Mouse (Mus musculus) macrophage (primary cell): ENCODE results near the gene Cab39. TPM values are rescaled to one million over a fixed set of nuclear protein-coding genes. Genes with fewer than 3 reads are reported as not detected.
A peak's percentile ranks its signal among the peaks of the same experiment; 100 is the strongest.

Experiments
- H3K27ac ChIP-seq: fragments of 350-480 bp; formaldehyde crosslinking; 2 replicates; pipeline ENCODE4 v1.9.0; 2021
- H3K36me3 ChIP-seq: fragments of 350-480 bp; formaldehyde crosslinking; 2 replicates; pipeline ENCODE4 v1.9.0; 2021; ENCODE audit errors: inconsistent target
- H3K4me3 ChIP-seq: fragments of 350-480 bp; formaldehyde crosslinking; 2 replicates; pipeline ENCODE4 v1.9.0; 2021; ENCODE audit errors: inconsistent target
- H3K79me2 ChIP-seq: fragments of 350-480 bp; formaldehyde crosslinking; 2 replicates; pipeline ENCODE4 v1.9.0; 2021; ENCODE audit errors: inconsistent target
- WGBS: methylation state at CpG from one replicate; pipeline ENCODE4 v1.1.7; 2026; ENCODE audit warnings: inconsistent platforms; ENCODE audit not compliant: missing documents; 5-methylcytosine and 5-hydroxymethylcytosine counted together
- polyA plus RNA-seq: library from polyadenylated mRNA; stranded (reverse); fragments of 250-400 nt; gene quantifications from 3 replicates; pipeline ENCODE4 v1.2.4, GENCODE M21; 2018; ENCODE audit warnings: inconsistent platforms

Cab39 gene
- polyA plus RNA-seq, 1 experiment from 2014 or later: 143 TPM

DNA sequence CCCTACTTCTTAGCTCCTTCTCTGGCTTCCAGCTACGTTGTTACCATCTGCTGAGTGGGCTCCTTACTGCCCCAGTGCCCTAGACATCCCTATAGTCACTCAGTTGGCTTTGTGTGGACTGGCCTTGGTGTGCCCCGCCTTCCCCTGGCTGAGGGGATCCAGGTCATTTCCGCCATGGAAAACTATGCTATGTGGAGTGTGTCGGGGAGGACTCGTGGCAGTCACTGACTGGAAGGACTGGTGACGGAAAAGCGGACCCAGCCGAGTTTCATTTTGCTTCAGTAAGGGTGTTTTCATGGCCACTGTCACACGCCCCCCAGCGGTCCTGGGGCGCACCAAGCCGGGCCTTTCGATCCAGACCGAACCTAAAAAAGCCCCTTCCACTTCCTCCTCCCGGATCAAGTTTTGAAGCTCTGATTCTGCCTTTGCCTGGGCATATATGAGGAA is 102.2 kb downstream of the Cab39 start:
- WGBS: 10% methylated on average over 13 of the region's 15 CpGs
- Histone ChIP-seq H3K36me3 (no peaks in the 10 kb centered on the region), H3K27ac (peak overlapping the region; percentile 74), H3K79me2 (peaks cover 57% of the 10 kb centered on the region), H3K4me3 (peak overlapping the region; percentile 90)

DNA sequence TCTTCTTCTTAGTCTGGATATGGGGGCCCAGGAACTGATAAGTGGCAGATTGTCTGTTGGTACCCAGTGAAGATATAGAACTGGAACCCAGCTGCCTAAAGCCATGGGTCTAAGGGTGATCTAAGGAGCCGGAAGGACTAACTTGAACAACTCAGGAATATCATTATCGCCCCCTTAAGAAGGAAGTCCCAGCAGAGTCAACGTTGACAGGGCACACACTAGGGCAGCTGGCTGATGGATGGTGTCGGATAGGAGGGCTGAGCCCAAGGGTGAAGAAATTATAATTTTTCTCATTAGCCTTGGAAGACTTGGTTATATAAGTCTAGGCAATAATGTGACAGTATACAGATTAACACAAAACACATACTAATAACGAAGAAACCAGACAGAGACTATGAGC is 102.9 kb downstream of the Cab39 start:
- H3K27ac ChIP-seq: peak overlapping the region; percentile 74
- 88% methylated on average over 5 of the region's 5 CpGs for WGBS
- H3K4me3 ChIP-seq: peak overlapping the region; percentile 90; the same call in 1 of the 2 replicates
- H3K36me3 ChIP-seq: no peaks in the 10 kb centered on the region
- H3K79me2 ChIP-seq: peaks cover 64% of the 10 kb centered on the region

DNA sequence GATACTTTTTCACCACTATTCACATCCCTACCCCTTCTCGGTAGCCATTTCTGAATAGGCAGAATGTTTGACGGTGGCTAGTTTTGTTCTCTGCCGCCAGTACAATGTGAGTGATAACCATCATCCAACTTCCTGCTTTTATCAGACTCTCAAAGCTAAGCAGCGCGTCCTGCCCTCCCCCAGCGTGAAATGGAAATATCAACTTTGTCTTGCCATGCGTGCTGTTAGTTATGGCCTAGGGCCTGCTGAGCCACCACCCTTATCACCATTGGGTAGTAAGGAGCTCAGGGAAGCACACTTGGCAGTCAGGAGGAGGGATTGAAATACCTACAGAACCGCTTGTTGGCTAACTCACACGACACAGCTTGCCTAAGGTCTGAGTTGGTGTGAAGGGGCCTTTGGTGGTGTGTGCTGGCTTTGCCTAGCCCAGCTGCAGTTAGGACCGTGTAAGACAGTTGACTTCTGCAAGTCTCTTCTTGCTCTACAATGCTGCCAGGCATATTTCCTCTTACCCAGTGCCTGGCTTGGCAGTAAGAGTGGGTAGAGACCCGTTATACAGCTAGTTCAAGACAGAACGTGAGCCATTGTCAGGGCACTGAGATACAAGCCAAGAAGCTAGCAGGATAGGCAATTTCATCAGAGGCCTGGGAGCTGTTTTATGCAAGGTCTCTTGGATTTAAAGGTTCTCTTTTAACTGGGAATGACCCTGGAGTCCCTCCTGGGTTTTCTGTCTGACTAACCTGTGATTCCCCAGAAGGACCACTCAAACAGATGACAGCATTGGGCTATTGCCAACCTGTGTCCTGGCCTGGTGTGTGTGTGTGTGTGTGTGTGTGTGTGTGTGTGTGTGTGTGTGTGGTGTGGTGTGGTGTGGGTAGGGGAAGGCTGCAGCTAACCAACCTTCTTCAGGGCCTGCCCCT is 103.8 kb downstream of the Cab39 start:
- no peak overlapping the region for H3K4me3 ChIP-seq
- no peaks in the 10 kb centered on the region for H3K36me3 ChIP-seq
- 49% methylated on average over 12 of the region's 12 CpGs for WGBS
- H3K27ac ChIP-seq: no peak overlapping the region
- H3K79me2 ChIP-seq: peaks cover 74% of the 10 kb centered on the region

DNA sequence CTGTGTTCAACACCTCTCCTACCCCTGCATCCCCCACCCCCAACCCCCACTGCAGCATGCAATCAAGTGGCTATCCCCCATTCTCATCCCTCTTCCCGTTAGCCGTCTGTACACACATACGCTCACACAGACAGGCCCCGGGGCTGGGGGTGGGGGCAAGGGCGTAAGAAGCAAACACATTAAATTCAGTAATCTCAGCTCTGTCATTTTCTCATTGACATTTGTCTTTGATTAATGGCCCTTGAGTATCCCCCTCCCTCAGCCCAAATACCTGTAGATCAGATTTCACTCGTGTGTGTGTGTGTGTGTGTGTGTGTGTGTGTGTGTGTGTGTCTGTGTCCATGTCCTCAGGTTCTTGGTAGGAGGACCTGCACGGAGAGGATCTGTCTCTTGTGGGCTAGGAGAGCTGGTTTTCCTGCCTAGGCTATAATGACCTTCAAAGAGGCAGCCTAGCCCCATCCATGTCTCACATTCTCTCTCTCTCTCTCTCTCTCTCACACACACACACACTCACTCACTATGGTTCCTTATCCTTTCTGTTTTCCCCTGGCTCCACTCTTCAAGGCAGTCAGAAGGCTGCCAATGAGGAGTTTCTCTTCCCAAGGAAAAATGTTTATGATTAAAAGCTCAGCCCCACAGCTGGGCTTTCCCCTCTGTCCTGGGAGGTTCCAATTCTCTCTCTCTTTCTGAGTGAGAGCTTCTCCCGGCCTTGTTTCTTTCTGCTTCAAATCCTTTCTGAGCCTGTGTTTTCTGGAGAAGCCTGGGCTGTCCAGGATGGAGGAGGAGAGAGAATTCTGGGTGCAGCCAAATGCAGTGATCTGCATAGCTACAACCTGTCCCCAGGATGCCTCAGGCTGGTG is 104.9 kb downstream of the Cab39 start:
- no peak overlapping the region for H3K4me3 ChIP-seq
- peaks cover 10% of the 10 kb centered on the region; the same call in 1 of the 2 replicates for H3K36me3 ChIP-seq
- peaks cover 83% of the 10 kb centered on the region for H3K79me2 ChIP-seq
- 93% methylated on average over 6 of the region's 8 CpGs for WGBS
- H3K27ac ChIP-seq: no peak overlapping the region

DNA sequence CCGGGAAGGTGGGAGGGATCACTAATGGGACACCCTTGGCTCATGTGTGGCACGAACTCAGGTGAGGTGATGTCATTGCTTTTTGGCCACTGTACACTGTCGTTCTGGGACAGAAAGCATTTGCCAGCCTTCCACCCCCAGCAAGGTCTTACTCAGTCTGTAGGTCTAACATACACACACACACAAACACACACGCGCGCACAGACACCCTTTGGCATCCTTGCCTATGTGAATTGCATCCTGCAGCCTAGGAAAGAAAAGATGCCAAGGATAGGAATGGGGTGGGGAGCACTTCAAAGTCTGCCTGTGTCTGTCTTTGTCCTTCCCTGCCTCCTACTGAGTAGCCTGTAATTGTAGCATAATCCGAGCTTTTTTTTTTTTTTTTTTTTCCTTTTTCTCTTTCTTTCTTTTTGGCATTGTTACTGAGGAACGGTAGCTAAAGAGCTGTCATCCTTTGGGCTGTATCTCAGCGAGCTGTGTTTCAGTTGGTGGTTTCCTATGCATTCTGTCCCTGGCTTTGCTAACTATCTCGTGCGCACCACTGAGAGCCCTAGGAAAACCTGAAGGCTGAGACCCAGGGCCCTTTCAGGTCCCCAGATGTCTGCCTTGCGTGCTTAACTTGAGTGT is 105.6 kb downstream of the Cab39 start:
- WGBS: 85% methylated on average over 12 of the region's 12 CpGs
- Histone ChIP-seq H3K79me2 (peaks cover 83% of the 10 kb centered on the region), H3K27ac (no peak overlapping the region)

DNA sequence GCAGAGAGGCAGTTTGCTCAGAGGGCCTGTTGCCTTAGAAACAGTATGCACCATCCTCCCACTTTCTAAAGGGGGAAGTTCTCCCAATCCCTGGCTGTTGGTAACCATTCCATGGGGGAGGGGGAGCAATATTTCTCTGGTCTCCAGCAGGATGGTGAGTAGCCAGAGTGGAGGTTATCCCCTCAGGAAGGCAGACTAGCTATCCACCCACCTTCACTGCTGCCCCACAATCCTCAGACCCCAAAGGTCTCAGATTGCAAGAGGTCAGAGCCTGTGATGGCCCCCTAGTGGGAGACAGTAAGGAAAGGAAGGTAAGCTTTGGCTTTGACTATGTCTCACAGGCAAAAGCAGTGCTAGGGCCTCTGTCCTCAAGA is 106.1 kb downstream of the Cab39 start:
- H3K79me2 ChIP-seq: peaks cover 83% of the 10 kb centered on the region
- H3K36me3 ChIP-seq: peaks cover 22% of the 10 kb centered on the region
- H3K4me3 ChIP-seq: no peak overlapping the region
- H3K27ac ChIP-seq: no peak overlapping the region

More for the DNA sequence above, 105.6 kb downstream of the Cab39 start:
- Histone ChIP-seq H3K4me3 (no peak overlapping the region), H3K36me3 (peaks cover 17% of the 10 kb centered on the region)

DNA sequence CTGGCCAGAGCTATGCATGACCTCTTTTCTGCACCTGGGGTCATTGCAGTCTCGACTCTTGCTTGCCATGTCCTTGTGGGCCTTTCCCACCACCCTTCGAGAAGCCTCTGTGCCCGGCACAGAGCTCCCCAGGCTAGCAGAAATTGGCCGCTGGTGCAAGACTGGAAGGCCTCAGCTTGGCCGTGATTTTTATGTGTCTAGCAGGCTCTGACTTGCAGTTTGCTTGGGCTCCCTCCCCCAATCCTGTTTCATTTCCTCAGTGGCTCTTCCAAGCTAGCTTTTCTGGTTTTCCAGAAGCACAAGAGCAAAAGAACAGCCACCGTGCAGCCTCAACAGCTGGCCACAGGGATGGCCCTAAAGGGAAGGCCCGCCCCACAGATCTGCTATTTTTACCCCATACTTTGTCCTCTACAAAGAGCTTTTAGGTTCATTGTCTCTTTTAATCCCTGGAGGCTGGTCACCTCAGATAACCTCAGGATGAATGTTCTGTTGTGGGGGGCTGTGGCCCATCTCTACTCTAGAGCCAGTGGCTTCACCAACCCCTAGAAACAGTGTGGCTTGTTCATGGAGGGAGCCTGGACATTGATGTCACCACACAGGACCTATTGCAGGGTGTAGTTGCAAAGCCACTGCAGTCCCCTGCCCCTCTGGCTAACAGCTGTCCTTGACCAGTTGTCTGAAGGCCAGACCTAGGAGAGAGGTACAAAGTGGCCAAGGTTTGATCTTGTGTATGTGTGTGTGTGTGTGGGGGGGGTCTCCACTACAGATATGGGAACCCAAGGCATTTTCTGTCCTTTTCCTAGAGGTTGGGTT is 107.5 kb downstream of the Cab39 start:
- H3K4me3 ChIP-seq: no peak overlapping the region
- peaks cover 72% of the 10 kb centered on the region for H3K79me2 ChIP-seq
- 68% methylated on average over 7 of the region's 7 CpGs for WGBS
- H3K27ac ChIP-seq: no peak overlapping the region
- H3K36me3 ChIP-seq: peaks cover 36% of the 10 kb centered on the region

Other genes with a start within 250 kb of the Cab39 start
- gene G530012D18Rik, start 217.8 kb upstream of the Cab39 start, polyA plus RNA-seq: not detected in 3 replicates
- 64.5 to 147 TPM (median 125 TPM) in 3 replicates for gene Sp110, start 194.6 kb upstream of the Cab39 start, polyA plus RNA-seq
- gene Sp140, start 193.1 kb upstream of the Cab39 start, polyA plus RNA-seq: 29.2 to 96.4 TPM (median 60.3 TPM) in 3 replicates
- 173 to 365 TPM (median 347 TPM) in 3 replicates for gene Sp100, start 143.5 kb upstream of the Cab39 start, polyA plus RNA-seq
- gene A630001G21Rik, start 14.8 kb upstream of the Cab39 start, polyA plus RNA-seq: 21.9 to 32.0 TPM (median 29.3 TPM) in 3 replicates
- 124 to 253 TPM (median 156 TPM) in 3 replicates for gene Itm2c, start 100.8 kb downstream of the Cab39 start, polyA plus RNA-seq
- gene 4933407L21Rik, start 135.0 kb downstream of the Cab39 start, polyA plus RNA-seq: not detected in 3 replicates
- 0.06 to 0.75 TPM (median 0.22 TPM) in 3 replicates for gene Gpr55, start 167.6 kb downstream of the Cab39 start, polyA plus RNA-seq
- not detected in 3 replicates for gene Spata3, start 223.4 kb downstream of the Cab39 start, polyA plus RNA-seq